Mouse (Mus musculus) 416B (cell line): ENCODE data around the gene Tex261.
"Not testable (repeated sequence)": the region's sequence is repeated elsewhere in the genome, so short reads cannot be mapped to it uniquely, and the experiment has no call there.

ENCODE experiments used
- DNase-seq: peaks from one replicate; pipeline ENCODE4 v3.0.0; 2011; ENCODE audit warnings: low read depth

Tex261 gene

DNA sequence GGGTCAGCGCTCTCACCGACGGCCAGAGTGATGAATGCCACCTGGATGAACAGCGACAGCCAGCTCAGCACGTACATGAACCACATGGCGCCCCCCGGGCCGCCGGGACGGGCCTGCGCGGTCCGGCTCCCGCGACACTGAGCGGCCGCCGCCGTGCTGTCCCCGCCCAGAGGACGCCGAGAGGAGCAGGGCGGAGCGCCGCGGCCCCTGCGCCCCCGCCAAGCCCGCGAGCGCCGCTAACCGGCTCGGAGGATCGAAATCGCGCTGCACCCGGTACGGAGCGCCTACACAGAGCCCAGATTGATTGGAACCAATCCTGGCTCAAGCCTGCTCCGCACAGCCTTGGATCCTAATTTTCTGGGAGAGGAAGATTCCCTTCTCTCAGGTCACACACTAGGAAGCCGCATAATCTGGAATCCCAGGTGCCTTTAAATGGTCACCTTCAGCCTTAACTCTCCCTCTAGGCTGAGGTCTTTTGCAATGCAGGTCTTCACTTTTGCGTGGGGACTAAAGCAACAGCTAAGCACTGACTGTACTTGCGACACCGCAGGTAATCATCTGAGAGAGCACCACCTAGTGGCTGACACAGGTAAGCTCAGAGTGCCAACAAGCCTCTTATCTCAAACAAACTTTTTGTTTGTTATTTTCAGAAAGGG is at the start of gene Tex261:
Gene Tex261 (minus strand): TSS at position 176 of the 656 bp plus-strand sequence.
- DNase-seq, result peak; percentile 95

DNA sequence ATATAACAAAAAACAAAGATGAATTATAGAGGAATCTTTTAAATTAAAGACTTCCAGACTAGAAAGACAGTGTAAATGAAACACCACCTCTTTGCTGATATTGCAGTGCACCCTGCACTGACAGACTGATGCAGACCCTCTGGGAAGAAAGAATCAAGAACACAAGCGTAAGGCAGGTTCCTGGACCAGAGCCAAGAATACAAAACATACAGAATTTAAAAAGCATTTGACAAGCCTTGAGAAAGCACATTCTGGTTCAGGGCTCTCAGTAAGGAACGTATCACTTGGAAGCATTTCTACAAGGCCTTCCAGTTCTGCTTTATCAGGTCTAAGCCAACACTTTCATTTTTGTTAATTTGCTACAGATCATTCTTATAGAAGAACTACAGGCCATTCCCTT is 46.2 kb upstream of the Tex261 start:
- no peak for DNase-seq

DNA sequence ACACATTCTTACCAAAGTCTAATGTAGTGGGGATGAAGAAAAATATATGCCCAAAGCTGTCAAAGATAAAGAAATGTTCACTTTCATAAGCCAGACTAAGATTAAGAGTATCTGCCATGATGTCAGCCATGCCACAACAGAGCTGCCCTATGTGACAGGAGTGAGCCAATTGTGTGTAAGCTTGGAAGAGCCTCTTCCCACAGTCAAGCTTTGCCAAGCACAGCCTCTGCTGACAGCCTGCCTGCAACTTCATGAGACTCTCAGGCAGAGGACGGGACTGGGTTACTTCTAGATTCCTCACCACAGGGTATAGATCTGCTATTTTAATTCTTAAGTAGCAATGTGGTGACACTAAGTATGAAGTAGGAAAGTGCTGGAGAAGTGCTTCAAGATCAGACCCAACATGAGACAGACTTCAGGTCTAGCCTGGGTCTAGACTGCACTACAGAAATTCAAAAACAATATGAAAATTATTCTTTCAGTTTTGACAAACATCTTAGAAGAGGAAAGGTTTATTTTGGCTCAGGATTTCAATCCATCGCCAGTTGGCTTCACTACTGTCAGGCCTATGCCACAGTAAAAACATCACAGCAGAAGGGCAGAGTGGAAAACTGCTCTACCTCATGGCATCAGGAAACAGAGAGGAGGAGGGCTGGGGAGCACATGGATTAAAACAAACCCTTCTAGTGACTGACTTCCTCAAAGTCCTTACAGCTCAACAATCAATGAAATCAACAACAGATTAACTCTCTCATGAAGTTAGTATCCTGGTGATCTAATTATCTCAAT is 45.3 kb upstream of the Tex261 start:
- no peak for DNase-seq

DNA sequence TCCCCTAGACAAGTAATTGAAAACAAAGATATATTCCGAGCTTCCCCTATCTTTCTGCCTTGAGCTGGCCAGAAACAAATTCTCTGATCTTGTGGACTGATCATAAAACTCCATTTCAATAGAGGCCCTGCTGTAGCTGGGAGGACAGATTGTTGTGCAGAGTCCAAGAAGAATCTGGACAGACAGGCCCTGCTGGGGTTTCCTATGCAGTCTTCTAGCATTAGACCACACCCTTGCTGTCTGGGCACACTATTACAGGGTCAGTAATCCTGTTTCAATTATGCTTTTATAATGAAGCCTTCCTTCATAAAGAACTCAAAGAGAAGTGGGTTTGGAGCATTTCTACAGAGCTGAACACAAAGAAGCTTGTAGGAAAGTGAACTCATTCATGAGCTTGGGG is 43.4 kb upstream of the Tex261 start:
- no peak for DNase-seq

DNA sequence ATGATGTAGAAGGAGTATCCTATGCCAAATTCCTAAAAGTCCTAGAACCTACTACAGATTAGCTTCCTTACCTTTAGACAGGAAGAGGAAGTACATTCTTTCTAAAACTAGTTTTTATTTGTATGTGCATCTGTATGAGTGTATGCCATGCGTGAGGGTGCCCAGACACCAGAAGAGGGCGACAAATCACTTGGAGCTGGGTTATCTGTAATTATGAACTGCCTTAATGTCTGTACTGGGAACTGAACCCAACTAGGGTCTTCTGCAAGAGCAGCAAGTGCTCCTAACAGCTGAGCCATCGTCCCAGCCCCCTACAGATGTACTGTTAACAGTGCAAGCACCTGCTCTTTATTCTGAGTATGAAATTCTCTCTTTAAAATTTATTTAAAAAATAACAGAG is 40.2 kb upstream of the Tex261 start:
- DNase-seq, result no peak

DNA sequence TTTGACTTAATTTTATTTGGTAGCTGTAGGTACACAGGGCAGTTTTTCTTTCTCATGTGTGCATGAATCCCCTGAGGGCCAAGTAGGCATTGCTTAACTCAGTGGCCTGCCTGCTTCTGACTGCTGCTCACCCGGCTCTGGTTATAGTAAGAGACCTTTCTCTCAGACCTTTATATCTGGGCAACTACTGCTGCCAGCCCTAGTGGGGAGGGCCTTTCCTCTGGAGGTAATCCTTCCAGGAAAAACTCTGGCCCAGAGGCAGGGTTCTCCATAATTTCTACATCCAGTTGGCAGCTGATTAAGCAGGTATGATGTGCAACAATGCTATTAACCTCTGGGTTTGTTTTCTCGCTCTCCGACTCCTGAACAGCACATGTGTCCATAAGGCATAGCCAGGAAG is 27.2 kb upstream of the Tex261 start:
- DNase-seq, result no peak

DNA sequence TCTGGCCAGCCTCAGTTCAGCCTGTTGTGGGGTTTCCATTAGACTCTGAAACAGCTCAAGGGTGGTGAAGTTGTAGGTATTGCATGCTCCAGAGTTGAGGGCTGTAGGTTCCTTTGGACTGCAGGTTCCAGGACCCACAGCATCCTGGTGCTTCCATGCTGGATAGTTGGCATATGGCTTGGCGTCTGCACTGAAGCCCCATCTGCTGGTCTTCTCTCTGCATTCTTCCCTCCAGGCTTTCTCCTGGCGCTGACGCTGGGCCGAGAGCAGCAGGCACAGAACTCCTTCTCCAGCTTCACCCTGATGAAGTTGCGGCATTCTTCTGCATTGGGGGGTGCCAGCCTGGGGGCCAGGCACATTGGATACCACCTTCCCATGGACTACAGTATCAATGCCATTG is 26.4 kb upstream of the Tex261 start:
- DNase-seq, result no peak

DNA sequence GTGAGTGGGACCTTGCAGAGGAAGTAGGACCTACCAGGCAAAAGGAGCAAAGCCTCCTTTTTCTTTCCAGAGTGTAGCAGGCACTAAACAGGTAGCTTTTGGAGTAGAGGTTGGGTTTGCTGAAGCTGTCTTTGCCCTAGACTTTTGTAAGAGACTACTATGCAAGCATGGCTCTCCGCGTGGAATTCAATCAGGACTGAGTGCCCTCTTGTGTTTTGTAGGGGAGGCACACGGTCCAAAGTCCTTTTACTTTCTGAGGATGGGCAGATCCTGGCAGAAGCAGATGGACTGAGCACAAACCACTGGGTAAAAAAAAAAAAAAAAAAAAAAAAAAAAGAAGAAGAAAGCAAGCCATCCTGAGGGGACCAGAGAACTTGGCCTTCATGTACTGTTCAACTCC is 21.1 kb upstream of the Tex261 start:
- peak; percentile 22 for DNase-seq

DNA sequence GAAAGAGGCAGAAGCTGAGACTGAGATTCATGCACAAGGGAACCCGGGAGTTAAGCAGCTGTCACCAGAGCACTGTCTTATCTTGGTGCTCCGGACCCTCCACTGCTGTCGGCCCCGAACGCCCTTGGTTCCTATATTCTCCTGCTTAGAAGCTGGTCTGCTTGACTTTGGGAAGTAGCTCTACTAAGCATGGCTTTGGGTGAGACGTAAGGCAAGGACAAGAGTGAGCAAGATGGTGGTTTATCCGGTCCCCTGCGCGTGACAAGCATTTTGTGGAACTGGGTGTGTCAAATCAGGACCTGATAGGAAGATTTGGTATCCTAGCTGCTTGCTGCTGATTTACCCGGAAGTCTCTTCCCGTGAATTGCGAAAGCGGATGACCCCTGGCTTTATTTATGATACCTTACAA is 19.9 kb upstream of the Tex261 start:
- peak; percentile 79 for DNase-seq

DNA sequence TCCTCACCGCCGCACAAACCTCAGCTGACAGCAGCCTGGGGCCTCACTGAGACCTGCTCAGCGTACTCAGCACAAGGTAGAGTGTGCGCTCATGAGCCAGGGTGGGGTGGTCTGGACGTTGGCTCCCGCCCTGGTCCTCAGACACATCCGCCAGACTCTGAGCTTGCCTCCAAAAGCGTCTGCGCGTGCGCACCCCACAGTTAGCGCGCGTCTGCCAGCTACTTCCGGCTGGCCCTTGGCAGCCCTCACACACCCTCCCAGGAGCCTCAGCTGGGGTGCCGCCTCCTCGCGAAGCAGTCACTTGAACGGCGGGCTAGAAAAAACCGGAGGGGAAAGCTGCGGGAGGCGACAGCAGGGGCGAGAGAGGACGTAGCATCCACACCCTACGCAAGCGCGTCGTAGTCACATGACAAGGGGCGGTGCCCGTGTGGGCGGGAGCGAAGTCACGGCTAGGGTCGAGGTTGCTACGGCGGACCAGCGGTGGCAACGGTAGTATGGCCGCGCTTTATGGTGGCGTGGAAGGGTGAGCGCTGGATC is 19.2 kb upstream of the Tex261 start, which contains the start of gene Nagk:
Gene Nagk (plus strand): TSS at position 223 of the 537 bp plus-strand sequence.
- peak; percentile 96 for DNase-seq

DNA sequence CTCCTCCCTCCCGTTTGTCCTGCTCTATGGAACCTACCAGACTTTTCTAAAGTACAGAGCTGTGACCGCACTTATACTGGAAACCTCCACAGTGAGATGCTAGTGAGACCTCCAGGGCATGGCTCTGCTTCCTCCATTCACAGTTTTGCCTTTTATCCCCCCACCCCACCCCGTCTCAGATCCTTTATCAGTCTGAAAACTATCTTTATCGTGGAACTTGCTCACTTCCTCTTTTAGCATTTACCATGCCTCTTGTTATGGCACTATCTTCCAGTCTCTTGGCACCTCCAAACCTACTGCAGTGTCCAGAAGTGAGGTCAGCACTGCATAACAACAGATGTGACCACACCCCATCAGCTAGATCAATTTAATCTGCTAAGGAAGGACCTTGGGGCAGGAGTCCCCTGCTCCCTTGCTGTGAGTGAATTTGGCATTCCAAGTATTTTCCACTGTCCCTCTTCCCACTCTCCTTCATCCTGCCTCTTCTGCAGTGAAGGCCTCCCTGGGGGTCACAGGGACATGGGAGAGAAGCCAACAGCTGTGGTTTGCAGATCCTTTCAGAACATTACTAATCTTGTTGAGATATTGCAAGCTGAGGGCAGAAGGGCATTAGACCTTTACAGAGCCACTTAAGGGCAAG is 15.8 kb upstream of the Tex261 start:
- DNase-seq, result peak; percentile 70

DNA sequence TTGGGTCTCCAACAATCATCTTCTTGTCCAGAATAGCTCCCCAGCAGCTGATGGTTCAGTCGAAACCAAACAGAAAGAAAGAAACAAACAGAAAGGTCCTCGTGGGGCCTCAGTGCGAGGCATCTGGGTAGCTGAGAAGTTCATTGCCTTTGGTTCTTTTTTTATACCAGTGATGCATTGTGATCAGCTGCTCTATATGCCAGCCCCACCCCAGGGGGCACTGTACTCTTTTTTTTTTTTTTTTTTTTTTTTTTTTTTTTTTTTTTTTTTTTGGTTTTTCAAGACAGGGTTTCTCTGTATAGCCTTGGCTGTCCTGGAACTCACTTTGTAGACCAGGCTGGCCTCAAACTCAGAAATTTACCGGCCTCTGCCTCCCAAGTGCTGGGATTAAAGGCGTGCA is 14.9 kb upstream of the Tex261 start:
- DNase-seq, result not testable (repeated sequence)

DNA sequence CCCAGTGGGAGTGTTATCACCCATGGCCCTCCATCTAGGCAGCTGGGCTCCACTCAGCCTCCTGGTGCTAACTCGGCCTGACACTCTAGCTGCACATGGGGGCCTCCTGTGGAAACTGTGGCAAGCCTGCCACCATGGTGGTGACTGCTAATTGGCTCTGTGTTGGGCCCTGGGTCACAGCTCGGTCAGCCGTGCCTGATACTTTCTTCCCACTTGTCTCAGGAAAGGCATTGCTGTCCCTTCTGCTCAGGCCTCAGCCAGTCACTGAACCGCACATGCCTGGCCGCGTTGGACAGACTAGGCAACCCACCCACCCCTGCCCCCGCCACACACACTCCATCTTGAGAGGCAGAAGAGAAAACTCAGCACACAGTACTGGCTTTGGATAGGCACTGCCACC is 12.9 kb upstream of the Tex261 start:
- DNase-seq, result no peak

DNA sequence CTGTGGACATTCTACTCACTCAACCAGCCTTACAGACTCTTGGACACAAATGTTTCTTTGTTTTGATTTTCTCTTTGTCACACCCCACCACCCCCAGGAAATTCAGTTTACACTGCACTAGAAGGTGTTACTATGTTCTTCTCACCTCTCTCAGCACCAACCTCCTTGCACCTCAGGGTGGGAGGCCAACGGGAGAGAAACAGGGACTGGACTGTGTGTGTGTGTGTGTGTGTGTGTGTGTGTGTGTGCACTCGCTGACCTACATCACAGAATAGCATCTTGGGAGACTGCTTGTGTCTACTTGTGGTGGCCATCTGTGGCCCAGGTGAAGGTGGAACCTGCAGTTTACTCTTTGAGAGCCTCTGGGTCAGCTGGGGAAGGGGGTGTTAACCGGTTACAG is 10.8 kb upstream of the Tex261 start:
- no peak for DNase-seq

DNA sequence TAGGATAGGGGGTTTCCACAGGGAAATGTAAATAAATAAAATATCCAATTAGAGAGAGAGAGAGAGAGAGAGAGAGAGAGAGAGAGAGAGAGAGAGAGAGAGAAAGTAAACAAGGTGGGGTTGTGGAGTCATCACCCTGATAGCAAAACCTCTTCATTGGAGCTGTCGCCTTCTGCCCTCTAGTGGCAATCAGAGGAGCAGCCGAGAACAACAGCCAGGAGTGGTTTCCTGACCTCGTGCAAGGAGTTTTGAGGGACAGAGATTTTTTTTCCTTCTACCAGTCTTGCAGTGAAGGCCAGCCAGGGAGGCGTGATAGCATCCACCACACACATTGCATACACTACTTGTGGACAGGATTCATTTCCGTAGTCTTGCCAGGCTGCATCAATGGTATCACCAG is 3.4 kb upstream of the Tex261 start:
- peak; percentile 75 for DNase-seq

DNA sequence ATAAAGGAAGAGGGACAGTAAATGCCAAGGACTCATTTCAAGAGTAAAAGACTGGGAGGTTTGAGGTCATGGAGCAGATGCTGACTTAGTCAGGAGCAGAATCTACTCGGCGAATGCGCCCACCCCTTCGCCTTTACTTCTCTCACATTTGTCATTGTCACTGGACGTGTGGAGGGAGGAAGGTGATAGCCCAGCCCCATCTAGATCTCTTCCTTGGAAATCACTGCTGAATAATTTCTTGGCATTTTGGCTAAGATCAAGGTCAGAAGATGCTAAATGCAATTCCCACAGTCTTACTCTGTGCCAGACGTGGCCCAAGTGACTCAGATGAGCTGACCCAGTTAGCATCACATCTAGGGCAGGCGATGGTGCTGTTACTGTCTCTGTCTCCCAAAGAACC is 2.7 kb upstream of the Tex261 start:
- no peak for DNase-seq

DNA sequence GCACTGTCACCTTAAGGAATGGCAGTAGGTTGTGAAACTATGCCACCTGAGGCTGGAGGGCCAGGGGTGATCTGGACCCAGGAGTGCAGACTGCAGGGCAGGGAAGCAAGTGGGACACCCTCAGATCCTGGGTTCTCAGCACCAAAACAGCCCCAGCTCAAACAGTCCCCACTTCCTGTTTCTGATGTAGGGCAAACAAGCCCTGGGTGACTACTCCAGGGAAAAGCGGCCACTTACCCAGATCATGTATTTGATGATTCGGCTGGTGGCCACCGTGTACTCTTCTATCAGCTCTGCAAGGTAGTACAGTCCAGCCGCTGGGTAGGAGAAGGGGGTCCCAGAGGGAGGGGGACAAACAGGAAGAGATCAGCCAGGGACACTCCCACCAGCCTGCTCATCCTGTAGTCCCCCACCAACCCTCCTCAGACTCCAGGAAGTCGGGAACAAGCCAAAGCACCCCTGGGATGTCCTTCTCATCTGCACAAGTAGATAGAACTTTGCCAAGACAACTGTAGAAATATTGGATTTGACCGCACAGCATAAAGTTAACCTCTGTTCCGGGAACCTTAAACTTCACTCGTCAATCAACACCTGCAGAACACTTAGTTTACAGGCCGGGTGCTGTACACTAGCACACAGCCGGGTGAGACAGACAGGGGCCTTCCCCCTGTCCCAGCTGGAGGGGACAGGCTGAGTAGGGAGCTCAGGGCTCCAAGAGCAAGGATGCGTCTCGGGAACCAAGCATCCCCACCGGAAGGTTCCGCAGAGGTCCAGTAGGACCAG is 641 bp downstream of the Tex261 start:
- peak; percentile 42 for DNase-seq

DNA sequence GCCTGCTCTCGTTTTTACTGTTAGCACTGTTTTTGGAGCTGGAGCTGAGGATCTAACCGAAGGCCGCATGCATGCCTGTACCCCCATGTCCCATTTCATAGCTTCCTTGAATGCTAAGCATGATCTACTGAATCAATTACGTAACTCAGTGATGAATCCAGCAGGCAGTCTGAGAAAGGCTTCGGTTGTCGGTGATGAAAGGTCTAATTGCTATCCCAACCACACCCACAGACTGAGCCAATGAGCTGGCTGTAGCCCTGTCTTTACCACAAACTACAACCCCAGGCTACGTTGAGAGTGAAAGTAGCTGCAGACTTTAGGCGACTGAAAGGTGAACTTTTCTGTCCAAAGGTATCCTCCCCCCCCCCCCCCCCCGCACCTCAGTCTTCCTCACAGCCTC is 1.5 kb downstream of the Tex261 start:
- DNase-seq, result peak; percentile 81

DNA sequence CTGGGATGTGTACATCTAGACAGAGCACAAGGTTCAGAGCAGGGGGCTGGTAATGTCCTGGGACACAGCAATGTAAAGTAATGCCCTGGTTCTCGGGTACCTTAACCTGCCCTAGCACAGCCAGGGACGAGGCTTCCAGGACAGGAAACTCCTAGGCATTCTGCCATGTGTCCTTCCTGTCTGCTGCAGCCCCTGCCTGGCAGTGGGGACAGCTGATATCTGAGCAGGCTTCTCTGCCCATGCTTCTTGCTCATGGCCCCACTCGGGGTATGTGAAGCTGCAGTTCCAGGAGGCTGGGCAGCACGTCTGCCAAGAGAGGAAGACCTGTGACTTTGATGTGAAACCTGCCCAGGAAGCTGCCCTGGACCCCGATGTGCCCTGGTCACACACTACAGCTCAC is 7.1 kb downstream of the Tex261 start:
- DNase-seq, result no peak

DNA sequence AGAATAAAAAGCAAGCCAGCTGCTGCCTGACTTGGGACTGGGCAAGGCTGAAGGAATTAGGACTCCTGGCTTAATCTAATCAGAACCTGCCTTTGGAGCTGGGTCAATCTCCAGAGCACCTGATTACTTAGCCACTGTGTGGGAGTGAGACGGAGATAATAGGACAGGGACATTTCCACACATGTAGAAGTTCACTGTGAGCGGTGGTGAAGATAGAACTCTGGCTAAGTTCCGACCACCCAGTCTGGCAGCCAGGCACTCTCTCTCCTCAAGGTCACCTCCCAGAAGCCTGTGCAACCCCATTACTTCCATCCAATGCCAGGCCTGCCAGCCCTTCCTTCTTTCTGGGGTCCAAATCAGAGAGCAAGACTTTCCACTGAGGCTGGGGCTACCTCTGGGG is 8.6 kb downstream of the Tex261 start:
- DNase-seq, result no peak

DNA sequence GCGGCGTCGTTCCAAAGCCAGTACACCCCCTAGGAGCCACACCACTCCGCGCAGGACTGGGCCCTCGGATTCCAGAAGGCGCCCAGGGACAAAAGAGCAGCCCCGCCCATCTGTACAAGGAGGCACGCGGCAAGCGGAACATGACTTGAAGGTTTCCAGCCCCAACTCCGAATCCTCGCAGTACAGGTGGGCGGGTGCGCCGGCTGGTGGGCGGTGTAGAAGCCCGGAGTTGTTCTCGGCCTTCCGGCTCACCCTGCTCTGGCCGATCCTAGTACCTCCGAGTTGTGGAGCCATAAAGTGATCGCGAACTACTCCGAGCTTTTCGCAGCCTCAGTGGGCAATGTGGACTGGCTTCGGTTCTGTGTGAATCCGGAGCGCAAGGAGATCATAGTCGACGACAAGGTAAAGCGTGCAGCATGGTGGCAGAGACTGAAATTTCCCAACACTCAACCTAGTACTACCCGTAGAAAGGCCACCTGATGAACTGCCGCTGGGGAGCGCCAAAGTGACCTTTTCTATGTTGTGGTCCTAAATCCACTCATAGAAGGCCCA is 12.7 kb downstream of the Tex261 start:
- DNase-seq, result no peak

DNA sequence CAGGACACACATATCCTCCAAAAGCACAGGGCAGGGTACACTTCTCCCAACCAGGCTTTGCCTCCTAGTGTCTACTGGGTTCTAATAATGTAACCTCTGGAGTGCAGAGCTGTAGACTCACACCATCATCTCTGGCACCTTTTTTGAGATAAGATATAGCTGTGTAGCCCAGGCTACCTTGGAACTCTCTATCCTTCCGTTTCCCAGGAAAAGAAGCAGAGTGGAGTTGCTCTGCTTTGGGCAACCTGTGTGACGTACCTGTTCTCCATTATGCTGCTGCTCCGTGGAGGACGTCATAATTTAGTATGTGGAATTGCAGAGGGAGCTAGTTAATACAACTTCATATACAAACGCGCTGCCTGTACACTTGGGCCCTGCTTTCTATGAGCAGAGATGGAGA is 13.3 kb downstream of the Tex261 start, which contains the start of gene Ankrd53:
Gene Ankrd53 (plus strand): TSS at position 301 of the 400 bp plus-strand sequence.
- DNase-seq, result no peak
